Mouse (Mus musculus) forebrain, postnatal 0 days (tissue): ENCODE results near the gene Tspan13. TPM values are rescaled to one million over a fixed set of nuclear protein-coding genes. Genes with fewer than 3 reads are reported as not detected.

ENCODE experiments used
- ATAC-seq: fragments of 200-750 bp; cut with Nextera tagmentation; 2 replicates; pipeline ENCODE4 v1.8.0; 2017; ENCODE audit warnings: mild to moderate bottlenecking, moderate library complexity
- DNase-seq: peaks from one replicate; pipeline ENCODE4 v3.0.0-alpha.2; 2015
- H3K27ac ChIP-seq: fragments of 300-500 bp; sonication (generic); 2 replicates; pipeline ENCODE4 v1.5.1; 2014; ENCODE audit warnings: low read depth, mild to moderate bottlenecking, antibody characterized with exemption, low read length, moderate library complexity, mixed read lengths
- H3K27me3 ChIP-seq: fragments of 300-500 bp; sonication (generic); 2 replicates; pipeline ENCODE4 v1.6.1; 2014; ENCODE audit warnings: mild to moderate bottlenecking, low read length, mixed read lengths; ENCODE audit not compliant: insufficient read depth
- H3K36me3 ChIP-seq: fragments of 300-500 bp; sonication (generic); 2 replicates; pipeline ENCODE4 v1.6.1; 2014; ENCODE audit warnings: mild to moderate bottlenecking, moderate library complexity; ENCODE audit not compliant: insufficient read depth
- H3K4me1 ChIP-seq: fragments of 300-500 bp; sonication (generic); 2 replicates; pipeline ENCODE4 v1.6.1; 2014; ENCODE audit warnings: antibody characterized with exemption; ENCODE audit not compliant: insufficient read depth
- H3K4me2 ChIP-seq: fragments of 300-500 bp; sonication (generic); 2 replicates; pipeline ENCODE4 v1.6.1; 2014; ENCODE audit warnings: low read depth, mild to moderate bottlenecking, moderate library complexity
- H3K4me3 ChIP-seq: fragments of 300-500 bp; sonication (generic); 2 replicates; pipeline ENCODE4 v1.5.1; 2014; ENCODE audit warnings: low read depth, low read length, mixed read lengths
- H3K9ac ChIP-seq: fragments of 300-500 bp; sonication (generic); 2 replicates; pipeline ENCODE4 v1.6.1; 2014; ENCODE audit warnings: mild to moderate bottlenecking
- H3K9me3 ChIP-seq: fragments of 300-500 bp; sonication (generic); 2 replicates; pipeline ENCODE4 v1.6.1; 2016; ENCODE audit warnings: low read length
- CTCF ChIP-seq: sonication (generic); IDR thresholded peaks from 2 replicates; pipeline ENCODE4 v1.5.1; 2016; ENCODE audit warnings: antibody characterized with exemption, control low read depth, low read depth
- WGBS: fragments of 180-500 bp; shearing (Covaris S2); extraction: QIAGEN DNeasy Blood & Tissue Kit; methylation state at CpG from one replicate; pipeline ENCODE4 v1.1.7; 2014; 5-methylcytosine and 5-hydroxymethylcytosine counted together
- polyA plus RNA-seq: library from polyadenylated mRNA; unstranded; fragments of >200 nt; fragmentation: Nextera tagmentation; extraction: Ambion mirVana; gene quantifications from 2 replicates; pipeline ENCODE4 v1.2.1, GENCODE M21; 2015
- total RNA-seq: library from RNA; depleted of rRNA; stranded (reverse); fragments of >200 nt; gene quantifications from 2 replicates; pipeline ENCODE4 v1.2.3, GENCODE M21; 2014

Gene Tspan13
- total and polyA plus RNA-seq, 2 experiments from 2014 or later = 300 to 428 TPM

DNA sequence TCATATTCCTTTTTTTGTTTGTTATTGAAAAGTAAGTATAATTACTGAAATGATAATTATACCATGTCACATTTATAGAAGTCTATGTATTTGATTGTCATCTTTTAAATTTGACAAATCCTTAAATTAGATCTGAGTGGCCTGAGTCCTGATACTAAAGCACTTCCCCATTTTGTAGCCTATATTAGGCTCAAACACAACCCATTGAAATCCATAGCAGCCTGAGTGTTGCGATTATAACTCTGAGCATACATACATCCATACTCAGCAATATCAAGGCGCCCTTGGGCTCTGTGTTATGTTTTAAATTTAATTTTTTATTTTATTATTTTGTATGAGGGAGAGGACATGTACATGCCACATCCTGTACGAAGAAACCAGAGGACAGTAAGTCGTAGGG lies 27.9 kb upstream of the Tspan13 start:
- ATAC-seq = no peak
- no peak for TF ChIP-seq CTCF
- no peak for DNase-seq
- Histone ChIP-seq H3K4me2 (no peak overlapping the region), H3K9ac (no peak overlapping the region), H3K27ac (no peak overlapping the region), H3K9me3 (no peaks in the 10 kb centered on the region), H3K27me3 (no peaks in the 10 kb centered on the region), H3K36me3 (no peaks in the 10 kb centered on the region), H3K4me1 (no peaks in the 10 kb centered on the region; the same call in 1 of the 2 replicates), H3K4me3 (no peak overlapping the region)
- 95% methylated on average over 4 of the region's 4 CpGs for WGBS

DNA sequence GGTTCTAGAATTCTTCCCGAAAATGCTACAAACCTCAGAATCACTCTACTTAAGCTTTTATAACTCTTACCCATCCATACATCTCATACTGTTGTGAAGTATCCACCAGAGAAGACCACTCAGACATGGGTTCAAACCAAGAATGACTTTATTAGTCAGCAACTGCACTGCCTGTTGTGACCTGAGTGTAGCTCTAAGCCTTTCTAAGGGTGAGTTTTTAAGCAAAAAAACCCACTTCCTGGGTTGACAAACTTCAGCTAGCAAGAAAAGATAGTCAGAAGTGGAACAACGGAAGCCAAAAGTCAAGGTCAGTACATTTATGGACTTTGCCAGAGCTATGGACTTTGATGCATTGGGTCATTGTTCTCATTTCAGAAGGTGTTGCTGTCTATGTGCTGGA lies 25.2 kb upstream of the Tspan13 start:
- Histone ChIP-seq H3K4me1 (no peaks in the 10 kb centered on the region; the same call in 1 of the 2 replicates), H3K4me3 (no peak overlapping the region), H3K27ac (no peak overlapping the region), H3K9ac (no peak overlapping the region), H3K9me3 (no peaks in the 10 kb centered on the region), H3K27me3 (no peaks in the 10 kb centered on the region), H3K36me3 (no peaks in the 10 kb centered on the region), H3K4me2 (no peak overlapping the region)
- ATAC-seq (no peak), DNase-seq (no peak)
- 96% methylated on average over 2 of the region's 2 CpGs for WGBS
- no peak for TF ChIP-seq CTCF

DNA sequence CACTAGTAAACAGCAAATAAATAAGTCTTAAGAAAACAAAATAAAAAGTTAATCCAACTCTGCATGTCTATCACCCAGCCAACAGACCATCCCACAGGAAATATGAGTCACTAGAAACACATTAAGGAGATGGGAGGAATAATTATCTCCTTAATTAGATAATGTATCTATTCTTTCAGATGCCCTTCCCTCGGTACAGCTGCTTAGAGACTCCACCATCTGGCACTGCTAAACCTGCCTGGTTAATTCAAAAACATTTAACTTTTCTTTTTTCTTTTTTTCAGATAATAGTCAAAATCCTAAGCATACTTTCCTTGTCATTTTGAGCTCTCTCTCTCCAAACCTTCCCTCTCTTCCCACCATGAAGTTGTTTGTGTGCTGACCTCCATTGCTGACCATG lies 23.6 kb upstream of the Tspan13 start:
- Histone ChIP-seq H3K9me3 (no peaks in the 10 kb centered on the region), H3K4me2 (no peak overlapping the region), H3K36me3 (no peaks in the 10 kb centered on the region), H3K4me1 (no peaks in the 10 kb centered on the region), H3K9ac (no peak overlapping the region), H3K4me3 (no peak overlapping the region), H3K27me3 (no peaks in the 10 kb centered on the region), H3K27ac (no peak overlapping the region)
- WGBS = 47% methylated on average over 1 of the region's 1 CpGs
- no peak for TF ChIP-seq CTCF
- no peak for ATAC-seq
- no peak for DNase-seq

DNA sequence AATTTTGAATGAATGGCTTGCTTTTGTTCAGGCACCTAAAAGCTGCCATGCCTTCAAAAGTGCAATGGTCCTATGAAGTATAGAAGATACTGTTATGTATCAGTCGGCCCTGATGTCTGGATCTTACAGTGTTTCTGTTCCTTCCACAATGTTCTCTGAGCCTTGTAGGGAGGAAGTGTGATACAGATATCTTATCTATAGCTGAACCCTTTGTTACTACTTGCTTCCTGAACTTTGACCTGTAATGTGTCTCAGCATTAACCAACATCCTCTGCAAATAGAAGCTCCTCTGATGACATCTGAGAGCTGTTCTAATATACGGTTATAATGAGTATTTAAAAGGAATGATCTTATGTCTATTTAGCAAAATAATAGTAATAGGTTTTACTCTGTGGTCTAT lies 15.4 kb upstream of the Tspan13 start:
- TF ChIP-seq CTCF = no peak
- Histone ChIP-seq H3K4me3 (no peak overlapping the region), H3K27me3 (no peaks in the 10 kb centered on the region), H3K9ac (no peak overlapping the region), H3K36me3 (no peaks in the 10 kb centered on the region), H3K27ac (no peak overlapping the region), H3K9me3 (no peaks in the 10 kb centered on the region), H3K4me2 (no peak overlapping the region), H3K4me1 (no peaks in the 10 kb centered on the region)
- DNase-seq (no peak), ATAC-seq (no peak)
- 88% methylated on average over 2 of the region's 2 CpGs for WGBS

DNA sequence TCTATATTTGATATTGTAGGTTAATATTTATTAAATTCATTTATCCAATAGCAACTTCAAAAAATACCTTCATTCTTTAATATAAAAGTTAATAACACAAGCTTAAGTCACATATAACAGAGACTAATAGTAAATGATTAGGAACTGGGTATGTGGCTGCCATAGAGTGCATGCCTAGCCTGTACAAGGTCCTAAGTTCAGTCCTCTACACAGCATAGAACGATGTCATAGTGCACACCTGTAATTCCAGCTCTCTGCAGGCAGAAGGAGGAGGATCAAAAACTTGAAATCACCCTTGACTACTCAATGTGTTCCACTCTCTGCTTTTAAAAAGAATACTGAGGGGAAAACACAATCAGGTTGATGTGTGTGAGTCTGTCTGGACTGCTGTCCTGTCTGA lies 8.0 kb upstream of the Tspan13 start:
- TF ChIP-seq CTCF = no peak
- WGBS = 80% methylated on average over 1 of the region's 1 CpGs
- H3K4me3 ChIP-seq = no peak overlapping the region
- no peaks in the 10 kb centered on the region for H3K36me3 ChIP-seq
- H3K4me1 ChIP-seq = no peaks in the 10 kb centered on the region
- no peak overlapping the region for H3K9ac ChIP-seq
- H3K4me2 ChIP-seq = no peak overlapping the region
- no peak overlapping the region for H3K27ac ChIP-seq
- DNase-seq (no peak), ATAC-seq (no peak)
- no peaks in the 10 kb centered on the region for H3K9me3 ChIP-seq
- H3K27me3 ChIP-seq = no peaks in the 10 kb centered on the region

- no peak overlapping the region for H3K27ac ChIP-seq
- no peak for DNase-seq
- no peaks in the 10 kb centered on the region for H3K27me3 ChIP-seq
- ATAC-seq = no peak
- H3K9me3 ChIP-seq = no peaks in the 10 kb centered on the region
- no peak for TF ChIP-seq CTCF
- no peak overlapping the region for H3K4me3 ChIP-seq
- WGBS = 80% methylated on average over 2 of the region's 2 CpGs
- no peaks in the 10 kb centered on the region for H3K36me3 ChIP-seq
- H3K4me1 ChIP-seq = no peaks in the 10 kb centered on the region
- H3K9ac ChIP-seq = no peak overlapping the region
- H3K4me2 ChIP-seq = no peak overlapping the region
Measured at GRCm38 (mm10) chr12:36047593-36047992, 5.3 kb upstream of the Tspan13 start.

DNA sequence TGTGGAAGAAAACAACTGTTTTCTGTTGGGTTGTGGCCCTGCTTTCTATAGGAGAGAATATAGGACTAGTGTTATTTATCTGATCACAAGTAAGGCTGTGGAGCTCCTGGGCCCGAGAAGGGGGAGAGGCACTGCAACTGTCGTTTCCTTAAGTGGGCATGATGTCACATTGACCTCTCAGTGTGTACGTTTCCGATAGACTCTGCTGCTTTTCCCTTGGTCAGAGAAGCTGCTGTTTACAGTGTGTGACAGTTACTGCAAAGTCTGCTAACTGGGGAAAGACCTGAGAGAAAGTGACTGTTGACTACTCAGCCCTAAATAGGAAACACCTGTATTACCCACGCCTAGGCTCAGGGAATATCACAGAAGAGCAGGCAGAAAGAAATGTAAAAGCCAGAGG lies 3.9 kb upstream of the Tspan13 start:
- Histone ChIP-seq H3K4me2 (no peak overlapping the region), H3K36me3 (no peaks in the 10 kb centered on the region), H3K9ac (no peak overlapping the region), H3K27ac (no peak overlapping the region), H3K4me3 (no peak overlapping the region), H3K27me3 (no peaks in the 10 kb centered on the region), H3K9me3 (no peaks in the 10 kb centered on the region), H3K4me1 (no peaks in the 10 kb centered on the region)
- WGBS = 60% methylated on average over 5 of the region's 5 CpGs
- no peak for ATAC-seq
- no peak for DNase-seq
- TF ChIP-seq CTCF = no peak

DNA sequence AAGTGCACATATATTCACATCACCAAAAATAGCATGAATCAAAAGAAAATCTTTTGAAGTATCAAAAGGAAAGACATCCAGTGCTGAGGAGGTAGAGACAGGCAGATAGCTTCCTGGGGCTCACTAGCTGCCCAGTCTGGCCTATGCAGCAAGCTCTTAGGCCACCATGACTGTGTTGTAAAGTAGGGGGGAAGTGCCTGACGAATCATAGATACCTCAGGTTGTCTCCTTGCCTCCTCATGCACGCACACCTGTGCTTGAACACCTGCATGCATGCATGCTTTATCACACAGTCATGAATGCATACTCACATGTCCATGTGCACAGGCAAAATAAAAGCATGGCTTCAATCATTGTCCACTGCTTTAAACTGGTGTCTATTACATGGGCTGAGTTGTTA lies 2.4 kb upstream of the Tspan13 start:
- Histone ChIP-seq H3K9me3 (no peaks in the 10 kb centered on the region), H3K9ac (no peak overlapping the region), H3K36me3 (no peaks in the 10 kb centered on the region), H3K4me2 (no peak overlapping the region), H3K27me3 (no peaks in the 10 kb centered on the region), H3K4me1 (no peaks in the 10 kb centered on the region; the same call in 1 of the 2 replicates), H3K27ac (no peak overlapping the region), H3K4me3 (no peak overlapping the region)
- no peak for ATAC-seq
- no peak for TF ChIP-seq CTCF
- 77% methylated on average over 2 of the region's 2 CpGs for WGBS
- DNase-seq = no peak
